Mouse (Mus musculus): ENCODE measurements around the gene Smc3. TPM values are rescaled to one million over a fixed set of nuclear protein-coding genes. Genes with fewer than 3 reads are reported as not detected.

The Smc3 gene
- polyA plus RNA-seq, 1 experiment from 2014 or later: 79.1 TPM

GRCm38 (mm10) chr19:53665391-53665790 lies 65.2 kb downstream of the Smc3 start:
- no peak overlapping the region for H3K27ac ChIP-seq (replicated peaks)
- no peaks in the 10 kb centered on the region for H3K36me3 ChIP-seq (replicated peaks)
- H3K9me3 ChIP-seq: no peaks in the 10 kb centered on the region
- 0 out of 2 replicates have a peak, but pooled peaks cover 9% of the 10 kb centered on the region for H3K27me3 ChIP-seq (replicated peaks; ENCODE audit: low read depth, poor library complexity, severe bottlenecking)
- no peak for DNase-seq (ENCODE audit: low spot score)
- H3K4me3 ChIP-seq: no peak overlapping the region
- peaks cover 17% of the 10 kb centered on the region for H3K4me1 ChIP-seq
- WGBS: 86% methylated on average over 4 of the region's 4 CpGs

- Histone ChIP-seq H3K36me3 (replicated peaks) (no peaks in the 10 kb centered on the region), H3K27ac (replicated peaks) (no peak overlapping the region)
- no peak for DNase-seq (ENCODE audit: low spot score)
These were observed 66.5 kb downstream of the Smc3 start for GRCm38 (mm10) chr19:53666708-53667107.

GRCm38 (mm10) chr19:53668821-53669220 lies 68.6 kb downstream of the Smc3 start:
- H3K4me3 ChIP-seq: no peak overlapping the region
- no peak overlapping the region for H3K27ac ChIP-seq (replicated peaks)
- no peak for DNase-seq (ENCODE audit: low spot score)
- peaks cover 35% of the 10 kb centered on the region for H3K27me3 ChIP-seq (replicated peaks; ENCODE audit: low read depth, poor library complexity, severe bottlenecking)
- peaks cover 23% of the 10 kb centered on the region for H3K4me1 ChIP-seq
- no peaks in the 10 kb centered on the region for H3K9me3 ChIP-seq
- WGBS: 90% methylated on average over 7 of the region's 7 CpGs
- H3K36me3 ChIP-seq (replicated peaks): no peaks in the 10 kb centered on the region

More at GRCm38 (mm10) chr19:53666708-53667107, 66.5 kb downstream of the Smc3 start:
- H3K9me3 ChIP-seq: no peaks in the 10 kb centered on the region
- H3K4me3 ChIP-seq: no peak overlapping the region
- 60% methylated on average over 8 of the region's 8 CpGs for WGBS
- H3K27me3 ChIP-seq (replicated peaks; ENCODE audit: low read depth, poor library complexity, severe bottlenecking): peaks cover 16% of the 10 kb centered on the region; the same call in 1 of the 2 replicates
- H3K4me1 ChIP-seq: peaks cover 30% of the 10 kb centered on the region

GRCm38 (mm10) chr19:53670625-53671141 lies 70.5 kb downstream of the Smc3 start:
- peak overlapping the region; percentile 41; the same call in 1 of the 2 replicates for H3K27ac ChIP-seq (replicated peaks)
- WGBS: 31% methylated on average over 12 of the region's 12 CpGs
- peaks cover 54% of the 10 kb centered on the region for H3K27me3 ChIP-seq (replicated peaks; ENCODE audit: low read depth, poor library complexity, severe bottlenecking)
- H3K4me1 ChIP-seq: peaks cover 23% of the 10 kb centered on the region
- peak; percentile 38 for DNase-seq (ENCODE audit: low spot score)
- no peaks in the 10 kb centered on the region for H3K36me3 ChIP-seq (replicated peaks)
- 0 out of 2 replicates have a peak overlapping the region, but pooled peaks have one; percentile 1 for H3K4me3 ChIP-seq
- H3K9me3 ChIP-seq: no peaks in the 10 kb centered on the region

- H3K27me3 ChIP-seq (replicated peaks; ENCODE audit: low read depth, poor library complexity, severe bottlenecking): peaks cover 61% of the 10 kb centered on the region
- no peak for DNase-seq (ENCODE audit: low spot score)
- no peak overlapping the region for H3K27ac ChIP-seq (replicated peaks)
- H3K9me3 ChIP-seq: no peaks in the 10 kb centered on the region
- 54% methylated on average over 3 of the region's 3 CpGs for WGBS
- no peaks in the 10 kb centered on the region for H3K36me3 ChIP-seq (replicated peaks)
- H3K4me1 ChIP-seq: peaks cover 31% of the 10 kb centered on the region
- no peak overlapping the region for H3K4me3 ChIP-seq
These were observed 71.2 kb downstream of the Smc3 start for GRCm38 (mm10) chr19:53671432-53671831.

GRCm38 (mm10) chr19:53674131-53674925 lies 74.1 kb downstream of the Smc3 start:
- Histone ChIP-seq H3K9me3 (no peaks in the 10 kb centered on the region), H3K36me3 (replicated peaks) (no peaks in the 10 kb centered on the region), H3K27ac (replicated peaks) (no peak overlapping the region), H3K27me3 (replicated peaks; ENCODE audit: low read depth, poor library complexity, severe bottlenecking) (peaks cover 90% of the 10 kb centered on the region), H3K4me1 (peaks cover 43% of the 10 kb centered on the region), H3K4me3 (no peak overlapping the region)
- DNase-seq (ENCODE audit: low spot score): no peak
- 23% methylated on average over 9 of the region's 9 CpGs for WGBS

- 2% methylated on average over 26 of the region's 26 CpGs for WGBS
- Histone ChIP-seq H3K4me3 (peak overlapping the region; percentile 83), H3K36me3 (replicated peaks) (no peaks in the 10 kb centered on the region), H3K4me1 (peaks cover 30% of the 10 kb centered on the region), H3K9me3 (no peaks in the 10 kb centered on the region), H3K27me3 (replicated peaks; ENCODE audit: low read depth, poor library complexity, severe bottlenecking) (peaks cover 86% of the 10 kb centered on the region), H3K27ac (replicated peaks) (no peak overlapping the region)
- DNase-seq (ENCODE audit: low spot score): peak; percentile 52
These were observed 76.0 kb downstream of the Smc3 start for GRCm38 (mm10) chr19:53676228-53676627.

- peak within 1 kb of the TSS; percentile 74 for H3K27ac ChIP-seq (replicated peaks)
- peaks cover 79% of the 10 kb centered on the region for H3K27me3 ChIP-seq (replicated peaks; ENCODE audit: low read depth, poor library complexity, severe bottlenecking)
- H3K4me3 ChIP-seq: peak within 1 kb of the TSS; percentile 83
- DNase-seq (ENCODE audit: low spot score): peak; percentile 72
- peaks cover 30% of the 10 kb centered on the region for H3K4me1 ChIP-seq
- WGBS: under 1% methylated on average over 81 of the region's 82 CpGs
- no peaks in the 10 kb centered on the region for H3K9me3 ChIP-seq
- H3K36me3 ChIP-seq (replicated peaks): no peaks in the 10 kb centered on the region
These were observed 76.8 kb downstream of the Smc3 start, which contains the start of gene Rbm20 for GRCm38 (mm10) chr19:53676718-53677634. Rbm20 (plus strand) TSS chr19:53677306.

- H3K27ac ChIP-seq (replicated peaks): no peak overlapping the region
- no peaks in the 10 kb centered on the region for H3K9me3 ChIP-seq
- 94% methylated on average over 9 of the region's 9 CpGs for WGBS
- peaks cover 67% of the 10 kb centered on the region for H3K27me3 ChIP-seq (replicated peaks; ENCODE audit: low read depth, poor library complexity, severe bottlenecking)
- no peak for DNase-seq (ENCODE audit: low spot score)
- H3K4me3 ChIP-seq: no peak overlapping the region
- no peaks in the 10 kb centered on the region for H3K36me3 ChIP-seq (replicated peaks)
- H3K4me1 ChIP-seq: peaks cover 34% of the 10 kb centered on the region
These were observed 79.0 kb downstream of the Smc3 start for GRCm38 (mm10) chr19:53679194-53679593.

- 84% methylated on average over 7 of the region's 7 CpGs for WGBS
- Histone ChIP-seq H3K36me3 (replicated peaks) (no peaks in the 10 kb centered on the region), H3K27ac (replicated peaks) (no peak overlapping the region), H3K4me3 (no peak overlapping the region), H3K9me3 (no peaks in the 10 kb centered on the region), H3K4me1 (peaks cover 34% of the 10 kb centered on the region), H3K27me3 (replicated peaks; ENCODE audit: low read depth, poor library complexity, severe bottlenecking) (peaks cover 59% of the 10 kb centered on the region)
- DNase-seq (ENCODE audit: low spot score): no peak
These were observed 79.8 kb downstream of the Smc3 start for GRCm38 (mm10) chr19:53679981-53680380.

- H3K4me3 ChIP-seq: no peak overlapping the region
- 45% methylated on average over 8 of the region's 8 CpGs for WGBS
- no peaks in the 10 kb centered on the region for H3K36me3 ChIP-seq (replicated peaks)
- peaks cover 16% of the 10 kb centered on the region for H3K4me1 ChIP-seq
- no peak overlapping the region for H3K27ac ChIP-seq (replicated peaks)
- no peaks in the 10 kb centered on the region for H3K9me3 ChIP-seq
- DNase-seq (ENCODE audit: low spot score): no peak
- peaks cover 35% of the 10 kb centered on the region for H3K27me3 ChIP-seq (replicated peaks; ENCODE audit: low read depth, poor library complexity, severe bottlenecking)
These were observed 82.2 kb downstream of the Smc3 start for GRCm38 (mm10) chr19:53682427-53682826.

GRCm38 (mm10) chr19:53687592-53687991 lies 87.4 kb downstream of the Smc3 start:
- WGBS: 93% methylated on average over 5 of the region's 5 CpGs
- 0 out of 2 replicates have a peak, but pooled peaks cover 3% of the 10 kb centered on the region for H3K9me3 ChIP-seq
- DNase-seq (ENCODE audit: low spot score): no peak

More at GRCm38 (mm10) chr19:53687592-53687991, 87.4 kb downstream of the Smc3 start:
- peaks cover under 1% of the 10 kb centered on the region for H3K4me1 ChIP-seq
- no peak overlapping the region for H3K27ac ChIP-seq (replicated peaks)
- H3K27me3 ChIP-seq (replicated peaks; ENCODE audit: low read depth, poor library complexity, severe bottlenecking): peaks cover 5% of the 10 kb centered on the region; the same call in 1 of the 2 replicates
- no peaks in the 10 kb centered on the region for H3K36me3 ChIP-seq (replicated peaks)
- H3K4me3 ChIP-seq: no peak overlapping the region

All from embryonic facial prominence, embryonic 10.5 days (tissue).